Mouse (Mus musculus): Measurements from ENCODE around the gene Cdk6. TPM values are rescaled to one million over a fixed set of nuclear protein-coding genes. Genes with fewer than 3 reads are reported as not detected.
"Not testable (repeated sequence)": the region's sequence is repeated elsewhere in the genome, so short reads cannot be mapped to it uniquely, and the experiment has no call there.

Gene Cdk6
- polyA plus RNA-seq, 1 experiment = not detected

- H3K4me3 ChIP-seq (ENCODE audit: insufficient read depth, low read depth, low read length) = no peak overlapping the region
- TF ChIP-seq POLR2A (IDR thresholded peaks at IDR 0.05; ENCODE audit: insufficient read depth, low read depth, low read length) (no peak), CTCF (IDR thresholded peaks at IDR 0.05; ENCODE audit: insufficient read depth, low read depth, low read length) (no peak)
- WGBS = 87% methylated on average over 6 of the region's 6 CpGs
- H3K27ac ChIP-seq (ENCODE audit: insufficient read depth, low read depth, low read length) = no peak overlapping the region
- no peaks in the 10 kb centered on the region for H3K4me1 ChIP-seq (ENCODE audit: control insufficient read depth, insufficient read depth, low read length)
Observed at GRCm38 (mm10) chr5:3396214-3396613, 54.9 kb downstream of the Cdk6 start.

DNA sequence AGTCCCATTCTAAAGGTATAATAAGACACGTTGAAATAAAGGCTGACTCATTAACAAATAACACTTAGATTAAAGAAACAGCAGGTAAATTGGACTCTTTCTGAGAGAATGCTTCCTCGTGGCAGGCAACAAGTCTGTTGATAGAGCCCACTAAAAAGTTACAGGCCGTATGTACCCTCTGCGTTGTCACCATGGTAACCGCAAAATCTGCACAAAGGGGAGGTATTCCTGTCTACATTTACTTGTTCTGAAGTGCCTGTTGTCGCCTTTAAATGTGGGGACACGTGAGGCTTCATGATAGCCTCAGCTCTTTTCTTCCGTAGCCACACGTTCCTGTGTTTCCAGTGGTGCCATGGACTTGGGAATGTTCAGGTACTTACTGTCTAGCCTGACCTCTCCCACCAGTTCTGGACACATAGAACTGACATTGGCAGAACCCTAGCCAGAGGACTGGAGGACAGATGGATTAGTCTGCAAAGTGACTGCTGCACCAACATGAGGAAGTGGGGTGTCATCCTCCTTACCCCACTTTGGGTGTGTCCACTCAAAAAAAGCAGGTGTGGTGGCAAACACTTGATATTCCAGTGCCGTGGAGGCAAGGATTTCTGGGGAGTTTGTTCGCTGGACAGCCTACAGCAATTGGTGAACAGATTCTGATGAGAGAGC is 55.8 kb downstream of the Cdk6 start:
- no peak overlapping the region for H3K4me3 ChIP-seq (ENCODE audit: insufficient read depth, low read depth, low read length)
- no peaks in the 10 kb centered on the region for H3K4me1 ChIP-seq (ENCODE audit: control insufficient read depth, insufficient read depth, low read length)
- TF ChIP-seq POLR2A (IDR thresholded peaks at IDR 0.05; ENCODE audit: insufficient read depth, low read depth, low read length) = no peak
- no peak for TF ChIP-seq CTCF (IDR thresholded peaks at IDR 0.05; ENCODE audit: insufficient read depth, low read depth, low read length)
- 59% methylated on average over 11 of the region's 11 CpGs for WGBS
- no peak overlapping the region for H3K27ac ChIP-seq (ENCODE audit: insufficient read depth, low read depth, low read length)

DNA sequence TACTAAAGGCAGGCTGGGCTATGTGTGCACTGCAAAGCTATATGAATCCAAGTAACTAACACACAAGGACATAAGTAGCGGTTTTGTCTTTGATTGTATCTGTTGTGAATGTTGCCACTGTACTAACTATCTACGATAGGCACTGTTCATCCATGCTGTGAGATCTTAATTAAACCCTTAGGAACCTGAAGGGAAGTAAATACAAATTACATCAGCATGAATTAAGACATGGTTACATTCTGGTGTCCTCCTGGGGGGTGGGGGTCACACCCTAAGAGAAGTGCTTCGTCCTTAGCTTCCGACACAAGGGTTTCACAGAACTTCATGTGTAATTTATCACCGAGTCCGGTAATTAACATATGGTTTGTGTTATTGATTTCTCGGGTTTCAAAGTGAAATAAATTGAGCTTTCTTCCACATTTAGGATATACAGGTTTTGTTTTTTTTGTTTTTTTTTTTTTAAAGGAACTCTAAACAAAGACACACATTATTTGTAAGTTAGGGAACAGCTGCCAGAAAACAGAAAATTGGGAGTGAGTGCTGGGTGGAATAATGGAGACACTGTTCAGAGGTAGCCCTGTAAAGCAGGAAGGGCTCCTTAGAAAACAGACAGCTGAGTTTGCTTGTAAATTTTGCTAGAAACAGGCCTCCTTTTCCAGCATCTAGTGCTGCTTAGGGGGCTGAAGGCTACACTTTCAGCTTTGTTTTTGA is 58.7 kb downstream of the Cdk6 start:
- 56% methylated on average over 7 of the region's 7 CpGs for WGBS
- no peaks in the 10 kb centered on the region for H3K4me1 ChIP-seq (ENCODE audit: control insufficient read depth, insufficient read depth, low read length)
- no peak overlapping the region for H3K4me3 ChIP-seq (ENCODE audit: insufficient read depth, low read depth, low read length)
- no peak overlapping the region for H3K27ac ChIP-seq (ENCODE audit: insufficient read depth, low read depth, low read length)
- TF ChIP-seq POLR2A (IDR thresholded peaks at IDR 0.05; ENCODE audit: insufficient read depth, low read depth, low read length) (no peak), CTCF (IDR thresholded peaks at IDR 0.05; ENCODE audit: insufficient read depth, low read depth, low read length) (no peak)

- Histone ChIP-seq H3K4me1 (ENCODE audit: control insufficient read depth, insufficient read depth, low read length) (no peaks in the 10 kb centered on the region), H3K4me3 (ENCODE audit: insufficient read depth, low read depth, low read length) (no peak overlapping the region), H3K27ac (ENCODE audit: insufficient read depth, low read depth, low read length) (no peak overlapping the region)
- WGBS = 57% methylated on average over 6 of the region's 6 CpGs
- TF ChIP-seq POLR2A (IDR thresholded peaks at IDR 0.05; ENCODE audit: insufficient read depth, low read depth, low read length) (no peak), CTCF (IDR thresholded peaks at IDR 0.05; ENCODE audit: insufficient read depth, low read depth, low read length) (no peak)
Observed at GRCm38 (mm10) chr5:3405102-3405501, 63.8 kb downstream of the Cdk6 start.

DNA sequence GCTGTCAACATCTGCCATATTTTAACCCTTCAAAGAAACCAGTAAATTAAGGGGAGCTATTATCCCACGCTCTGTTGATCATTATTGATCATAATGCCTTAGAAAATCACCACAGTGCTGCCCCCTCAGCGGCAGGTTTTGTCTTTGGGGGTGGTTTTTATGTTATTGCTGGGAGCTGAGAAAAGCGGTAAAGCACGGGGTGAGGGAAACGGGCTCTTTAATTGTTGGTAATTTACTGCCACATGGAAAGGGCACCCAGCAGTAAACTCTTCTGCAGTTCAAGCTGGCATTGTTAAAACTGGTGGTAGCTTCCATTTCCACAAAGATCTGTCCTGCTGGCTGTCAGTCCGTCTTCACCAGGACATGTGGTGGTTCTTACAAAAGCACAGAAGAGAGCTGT is 64.2 kb downstream of the Cdk6 start:
- Histone ChIP-seq H3K27ac (ENCODE audit: insufficient read depth, low read depth, low read length) (no peak overlapping the region), H3K4me1 (ENCODE audit: control insufficient read depth, insufficient read depth, low read length) (no peaks in the 10 kb centered on the region), H3K4me3 (ENCODE audit: insufficient read depth, low read depth, low read length) (no peak overlapping the region)
- 35% methylated on average over 6 of the region's 6 CpGs for WGBS
- TF ChIP-seq CTCF (IDR thresholded peaks at IDR 0.05; ENCODE audit: insufficient read depth, low read depth, low read length) = no peak
- no peak for TF ChIP-seq POLR2A (IDR thresholded peaks at IDR 0.05; ENCODE audit: insufficient read depth, low read depth, low read length)

- Histone ChIP-seq H3K4me1 (ENCODE audit: control insufficient read depth, insufficient read depth, low read length) (no peaks in the 10 kb centered on the region), H3K27ac (ENCODE audit: insufficient read depth, low read depth, low read length) (no peak overlapping the region), H3K4me3 (ENCODE audit: insufficient read depth, low read depth, low read length) (no peak overlapping the region)
- TF ChIP-seq POLR2A (IDR thresholded peaks at IDR 0.05; ENCODE audit: insufficient read depth, low read depth, low read length) (no peak), CTCF (IDR thresholded peaks at IDR 0.05; ENCODE audit: insufficient read depth, low read depth, low read length) (no peak)
- WGBS = 89% methylated on average over 9 of the region's 9 CpGs
Observed at GRCm38 (mm10) chr5:3407926-3408325, 66.6 kb downstream of the Cdk6 start.

DNA sequence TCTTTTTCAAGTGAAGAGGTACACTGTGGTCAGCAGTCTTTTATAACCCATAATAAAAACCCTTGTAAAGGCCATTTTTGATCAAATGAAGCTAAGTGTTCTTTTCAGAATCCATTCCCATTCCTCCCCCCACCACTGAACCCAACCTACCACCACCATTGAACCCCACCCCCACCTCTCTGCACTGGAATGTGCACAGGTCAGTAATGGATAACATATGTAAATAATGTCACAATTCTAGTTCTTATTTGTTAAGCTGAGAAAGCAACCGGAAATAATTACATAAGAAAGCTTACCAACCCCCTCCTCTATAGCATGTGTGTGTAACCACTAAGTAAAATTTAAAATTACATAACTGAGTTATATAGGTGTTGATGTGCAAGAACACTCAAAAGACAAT is 76.9 kb downstream of the Cdk6 start:
- not testable (repeated sequence) for H3K4me3 ChIP-seq (ENCODE audit: insufficient read depth, low read depth, low read length); H3K27ac ChIP-seq (ENCODE audit: insufficient read depth, low read depth, low read length); H3K4me1 ChIP-seq (ENCODE audit: control insufficient read depth, insufficient read depth, low read length)
- WGBS = 92% methylated on average over 1 of the region's 1 CpGs

- H3K27ac ChIP-seq (ENCODE audit: insufficient read depth, low read depth, low read length) = no peak overlapping the region
- WGBS = 78% methylated on average over 10 of the region's 10 CpGs
- TF ChIP-seq CTCF (IDR thresholded peaks at IDR 0.05; ENCODE audit: insufficient read depth, low read depth, low read length) (no peak), POLR2A (IDR thresholded peaks at IDR 0.05; ENCODE audit: insufficient read depth, low read depth, low read length) (no peak)
- H3K4me1 ChIP-seq (ENCODE audit: control insufficient read depth, insufficient read depth, low read length) = no peaks in the 10 kb centered on the region
- H3K4me3 ChIP-seq (ENCODE audit: insufficient read depth, low read depth, low read length) = no peak overlapping the region
Observed at GRCm38 (mm10) chr5:3420094-3420831, 79.0 kb downstream of the Cdk6 start.

GRCm38 (mm10) chr5:3420832-3421228 is 79.5 kb downstream of the Cdk6 start:
- H3K27ac ChIP-seq (ENCODE audit: insufficient read depth, low read depth, low read length) = no peak overlapping the region
- TF ChIP-seq CTCF (IDR thresholded peaks at IDR 0.05; ENCODE audit: insufficient read depth, low read depth, low read length) (no peak), POLR2A (IDR thresholded peaks at IDR 0.05; ENCODE audit: insufficient read depth, low read depth, low read length) (no peak)
- no peaks in the 10 kb centered on the region for H3K4me1 ChIP-seq (ENCODE audit: control insufficient read depth, insufficient read depth, low read length)
- no peak overlapping the region for H3K4me3 ChIP-seq (ENCODE audit: insufficient read depth, low read depth, low read length)
- WGBS = 92% methylated on average over 3 of the region's 3 CpGs

- peak overlapping the region; percentile 28; the same call in 1 of the 2 replicates for H3K4me3 ChIP-seq (ENCODE audit: insufficient read depth, low read depth, low read length)
- not testable (repeated sequence) for H3K27ac ChIP-seq (ENCODE audit: insufficient read depth, low read depth, low read length)
Observed at GRCm38 (mm10) chr5:3433131-3433700, 91.9 kb downstream of the Cdk6 start.

DNA sequence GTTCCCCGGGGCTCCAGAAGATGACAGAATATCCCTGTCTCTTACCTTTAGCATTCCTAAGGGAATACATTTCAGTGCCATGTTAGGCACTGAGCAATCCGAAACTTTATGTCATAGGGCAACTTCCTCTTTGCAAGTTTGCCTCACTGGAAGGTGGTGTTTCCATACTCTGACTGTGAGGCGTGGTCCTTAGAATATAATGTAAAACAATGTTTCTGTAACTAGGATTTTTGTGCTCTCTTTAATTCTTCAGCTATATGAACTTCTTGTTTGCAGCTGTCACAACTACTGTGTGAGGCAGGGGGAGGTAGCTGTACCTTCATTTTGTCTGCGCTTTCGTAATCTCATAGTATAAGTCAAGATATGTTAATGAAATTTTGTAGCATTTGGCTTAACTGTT is 92.8 kb downstream of the Cdk6 start:
- WGBS = 93% methylated on average over 5 of the region's 5 CpGs
- H3K4me3 ChIP-seq (ENCODE audit: insufficient read depth, low read depth, low read length); H3K4me1 ChIP-seq (ENCODE audit: control insufficient read depth, insufficient read depth, low read length); H3K27ac ChIP-seq (ENCODE audit: insufficient read depth, low read depth, low read length): not testable (repeated sequence)

More at GRCm38 (mm10) chr5:3433131-3433700, 91.9 kb downstream of the Cdk6 start:
- not testable (repeated sequence) for H3K4me1 ChIP-seq (ENCODE audit: control insufficient read depth, insufficient read depth, low read length)
- WGBS = 29% methylated on average over 20 of the region's 20 CpGs

DNA sequence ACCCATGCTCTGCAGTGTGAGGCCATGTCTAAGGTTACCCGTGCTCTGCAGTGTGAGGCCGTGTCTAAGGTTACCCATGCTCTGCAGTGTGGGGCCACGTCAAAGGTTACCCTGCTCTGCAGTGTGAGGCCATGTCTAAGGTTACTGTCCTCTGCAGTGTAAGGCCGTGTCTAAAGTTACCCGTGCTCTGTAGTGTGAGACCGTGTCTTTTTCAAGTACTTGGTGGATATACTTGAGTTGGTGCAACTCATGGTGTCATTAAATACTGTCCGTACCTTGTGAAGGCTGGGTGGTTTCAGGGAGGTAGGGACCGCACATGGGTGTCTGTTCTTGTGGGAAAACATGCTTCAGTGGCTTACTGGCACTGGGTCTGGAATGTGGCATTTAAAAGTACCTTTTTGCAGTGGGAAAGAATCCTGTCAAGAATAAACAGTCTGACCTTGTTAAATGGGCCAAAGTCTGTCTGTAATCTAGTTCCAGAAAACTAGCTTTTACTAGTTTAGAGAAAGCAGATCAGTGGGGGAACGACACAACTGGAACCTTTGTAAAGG is 97.2 kb downstream of the Cdk6 start:
- H3K27ac ChIP-seq (ENCODE audit: insufficient read depth, low read depth, low read length); H3K4me3 ChIP-seq (ENCODE audit: insufficient read depth, low read depth, low read length); H3K4me1 ChIP-seq (ENCODE audit: control insufficient read depth, insufficient read depth, low read length): not testable (repeated sequence)
- 91% methylated on average over 9 of the region's 9 CpGs for WGBS

All from olfactory bulb, adult 2 months (tissue).